ENCODE assay signal across 35 mouse cellular contexts in the genomic region with DNA sequence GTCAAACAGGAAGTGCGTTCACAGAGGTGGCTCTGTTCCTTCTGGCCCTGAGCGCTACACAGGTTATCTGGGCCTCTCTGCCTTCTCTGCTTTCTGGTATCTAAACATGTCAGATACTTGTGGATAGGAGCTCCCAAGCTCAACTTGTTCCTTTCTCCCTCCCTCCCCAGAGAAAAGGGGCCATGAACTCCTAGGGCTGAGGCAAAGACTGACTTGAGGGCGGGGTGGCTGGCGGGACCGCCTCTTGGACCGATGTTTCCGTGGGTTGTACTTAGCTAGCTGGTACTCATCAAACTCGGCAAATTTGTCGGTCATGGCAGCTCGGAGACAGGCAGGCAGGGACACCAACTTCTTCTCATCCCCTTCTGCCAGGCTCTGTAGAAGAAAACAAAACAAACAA. TPM values are rescaled to one million over a fixed set of nuclear protein-coding genes. Genes with fewer than 3 reads are reported as not detected.
"Had no signal": no experiment of that assay in that cellular context is flagged by ENCODE, and none has a peak within 500 bp of the region (broad histone marks: within the 10 kb centered on the region; RNA-seq: fewer than 3 reads in every experiment).

No protein-coding gene starts in this region.

- H3K9me3 ChIP-seq: embryonic facial prominence, embryonic 10.5 days; embryonic facial prominence, embryonic 12.5 days; embryonic facial prominence, embryonic 13.5 days; embryonic facial prominence, embryonic 15.5 days; forebrain, embryonic 10.5 days; forebrain, embryonic 12.5 days; forebrain, embryonic 13.5 days; forebrain, embryonic 15.5 days had no signal

- H3K27me3 ChIP-seq: embryonic facial prominence, embryonic 12.5 days; embryonic facial prominence, embryonic 13.5 days; embryonic facial prominence, embryonic 15.5 days; forebrain, embryonic 12.5 days; forebrain, embryonic 13.5 days; forebrain, embryonic 15.5 days had no signal

- H3K9ac ChIP-seq: embryonic facial prominence, embryonic 12.5 days; embryonic facial prominence, embryonic 13.5 days; embryonic facial prominence, embryonic 15.5 days; forebrain, embryonic 12.5 days; forebrain, embryonic 13.5 days; forebrain, embryonic 15.5 days; forebrain, postnatal 0 days had no signal

- H3K4me3 ChIP-seq: embryonic facial prominence, embryonic 10.5 days; embryonic facial prominence, embryonic 12.5 days; embryonic facial prominence, embryonic 13.5 days; embryonic facial prominence, embryonic 15.5 days; erythroblast, embryonic 14.5 days; forebrain, embryonic 10.5 days; forebrain, embryonic 12.5 days; forebrain, embryonic 13.5 days; forebrain, embryonic 15.5 days; gastrocnemius, adult 2 months had no signal

- H3K27ac ChIP-seq: embryonic facial prominence, embryonic 10.5 days; embryonic facial prominence, embryonic 12.5 days; embryonic facial prominence, embryonic 13.5 days; embryonic facial prominence, embryonic 15.5 days; forebrain, embryonic 10.5 days; forebrain, embryonic 12.5 days; forebrain, embryonic 13.5 days; forebrain, embryonic 15.5 days; gastrocnemius, adult 2 months had no signal

- H3K4me1 ChIP-seq: embryonic facial prominence, embryonic 10.5 days; embryonic facial prominence, embryonic 12.5 days; embryonic facial prominence, embryonic 13.5 days; embryonic facial prominence, embryonic 15.5 days; forebrain, embryonic 10.5 days; forebrain, embryonic 12.5 days; forebrain, embryonic 13.5 days; forebrain, embryonic 15.5 days had no signal

- DNase-seq: cerebellum, adult 8-10 months; cerebellum, adult 9-10 months; cerebellum, adult 9-11 months; cerebellum, postnatal 10 days; cerebellum, postnatal 14 days; cerebellum, postnatal 25 days; cerebellum, postnatal 36 days; embryo, embryonic 11 days; forebrain, postnatal 0 days; gastrocnemius, adult 2 months; gastrocnemius, postnatal 10 days; gastrocnemius, postnatal 14 days; gastrocnemius, postnatal 25 days; gastrocnemius, postnatal 36 days had no signal

- H3K4me2 ChIP-seq: embryonic facial prominence, embryonic 12.5 days; embryonic facial prominence, embryonic 13.5 days; embryonic facial prominence, embryonic 15.5 days; forebrain, embryonic 12.5 days; forebrain, embryonic 13.5 days; forebrain, embryonic 15.5 days; heart, embryonic 11.5 days had no signal

- H3K36me3 ChIP-seq: embryonic facial prominence, embryonic 12.5 days; forebrain, embryonic 12.5 days; forebrain, embryonic 15.5 days had no signal

- ATAC-seq: forebrain, embryonic 13.5 days; forebrain, embryonic 14.5 days; forebrain, embryonic 15.5 days; forebrain, embryonic 16.5 days; forebrain, postnatal 0 days had no signal

RNA-seq across cellular contexts. Expression of a gene that starts 7.7 kb away (rescaled TPM):
- polyA plus RNA-seq: erythroblast, embryonic 14.5 days had no signal

RNA-seq across cellular contexts. Expression of a gene that starts 34.7 kb away (rescaled TPM):
- polyA plus RNA-seq: erythroblast, embryonic 14.5 days had no signal

RNA-seq across cellular contexts. Expression of a gene that starts 55.1 kb away (rescaled TPM):
- total RNA-seq: common myeloid progenitor, adult 5-6 weeks; gastrocnemius, adult 2 months; gastrocnemius, adult 8-10 months; gastrocnemius, postnatal 10 days; gastrocnemius, postnatal 25 days; gastrocnemius, postnatal 4 days; granulocyte monocyte progenitor cell, adult 5-6 weeks; heart, adult 18-20 months had no signal
- polyA plus RNA-seq: cortical plate, adult 2 months; embryonic facial prominence, embryonic 10.5 days; embryonic facial prominence, embryonic 11.5 days; embryonic facial prominence, embryonic 12.5 days; embryonic facial prominence, embryonic 13.5 days; embryonic facial prominence, embryonic 14.5 days; embryonic facial prominence, embryonic 15.5 days; forebrain, embryonic 10.5 days; forebrain, embryonic 11.5 days; forebrain, embryonic 12.5 days; forebrain, embryonic 13.5 days; forebrain, embryonic 16.5 days; forebrain, postnatal 0 days; heart, embryonic 11.5 days had no signal
